Mouse (Mus musculus) lung, postnatal 0 days (tissue): ENCODE measurements around the gene Cdh13. TPM values are rescaled to one million over a fixed set of nuclear protein-coding genes. Genes with fewer than 3 reads are reported as not detected.

ENCODE experiments used
- ATAC-seq: fragments of 200-750 bp; cut with Nextera tagmentation; 2 replicates; pipeline ENCODE4 v1.8.0; 2017; ENCODE audit warnings: moderate library complexity
- DNase-seq: peaks from one replicate; pipeline ENCODE4 v3.0.0-alpha.2; 2016; ENCODE audit warnings: low spot score
- H3K27ac ChIP-seq: fragments of 300-500 bp; sonication (generic); 2 replicates; pipeline ENCODE4 v1.5.1; 2014; ENCODE audit warnings: antibody characterized with exemption, mild to moderate bottlenecking, low read length, mixed read lengths
- H3K27me3 ChIP-seq: fragments of 300-500 bp; sonication (generic); replicated peaks from 2 replicates; pipeline ENCODE4 v1.6.1; 2014; ENCODE audit warnings: low read length, mixed read lengths; ENCODE audit not compliant: insufficient read depth
- H3K36me3 ChIP-seq: fragments of 300-500 bp; sonication (generic); 2 replicates; pipeline ENCODE4 v1.6.1; 2014; ENCODE audit warnings: low read length, mixed read lengths; ENCODE audit not compliant: insufficient read depth
- H3K4me1 ChIP-seq: fragments of 300-500 bp; sonication (generic); 2 replicates; pipeline ENCODE4 v1.6.1; 2014; ENCODE audit warnings: antibody characterized with exemption, low read depth, low read length, mixed read lengths; ENCODE audit not compliant: insufficient read depth
- H3K4me2 ChIP-seq: fragments of 300-500 bp; sonication (generic); replicated peaks from 2 replicates; pipeline ENCODE4 v1.6.1; 2014; ENCODE audit warnings: low read depth, mild to moderate bottlenecking, low read length, moderate library complexity, mixed read lengths
- H3K4me3 ChIP-seq: fragments of 300-500 bp; sonication (generic); 2 replicates; pipeline ENCODE4 v1.5.1; 2014; ENCODE audit warnings: low read depth, low read length
- H3K9ac ChIP-seq: fragments of 300-500 bp; sonication (generic); replicated peaks from 2 replicates; pipeline ENCODE4 v1.6.1; 2014; ENCODE audit warnings: low read depth, mild to moderate bottlenecking
- H3K9me3 ChIP-seq: fragments of 300-500 bp; sonication (generic); 2 replicates; pipeline ENCODE4 v1.6.1; 2016; ENCODE audit warnings: low read length, mixed read lengths
- CTCF ChIP-seq: IDR thresholded peaks from 2 replicates; pipeline ENCODE4 v1.5.1; 2016; ENCODE audit warnings: antibody characterized with exemption, mild to moderate bottlenecking
- EP300 ChIP-seq: IDR thresholded peaks from 2 replicates; pipeline ENCODE4 v1.6.1; 2016; ENCODE audit warnings: antibody characterized with exemption, mild to moderate bottlenecking, control low read depth
- WGBS: fragments of 180-500 bp; shearing (Covaris S2); extraction: QIAGEN DNeasy Blood & Tissue Kit; methylation state at CpG from one replicate; pipeline ENCODE4 v1.1.7; 2014; 5-methylcytosine and 5-hydroxymethylcytosine counted together
- polyA plus RNA-seq: library from polyadenylated mRNA; unstranded; fragments of >200 nt; fragmentation: Nextera tagmentation; extraction: Ambion mirVana; gene quantifications from 2 replicates; pipeline ENCODE4 v1.2.1, GENCODE M21; 2015

Cdh13 gene
- polyA plus RNA-seq, 1 experiment from 2014 or later: 8.6 TPM

DNA sequence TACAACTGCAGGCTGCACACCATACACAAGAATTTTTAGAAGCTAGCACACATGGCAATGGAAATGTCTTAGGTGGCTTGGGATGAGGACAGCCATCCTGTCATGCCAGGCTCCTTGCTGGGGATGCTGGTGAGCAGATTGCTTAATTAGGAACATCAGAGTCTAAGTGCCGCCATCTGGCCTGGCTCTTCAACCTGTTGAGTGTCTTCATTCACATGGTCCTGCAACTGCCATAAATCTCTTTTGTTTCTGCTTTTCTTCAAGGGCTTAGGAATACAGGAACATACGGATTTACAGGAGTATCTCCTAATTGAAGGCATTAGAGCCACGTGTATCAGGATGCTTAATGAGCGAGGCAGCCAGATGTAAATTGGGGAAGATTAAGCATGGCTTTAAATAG is 233.5 kb downstream of the Cdh13 start:
- H3K4me3 ChIP-seq: no peak overlapping the region
- H3K4me2 ChIP-seq: no peak overlapping the region
- H3K4me1 ChIP-seq: no peaks in the 10 kb centered on the region
- ATAC-seq: no peak
- WGBS: 70% methylated on average over 4 of the region's 4 CpGs
- H3K9ac ChIP-seq: no peak overlapping the region
- no peak for DNase-seq
- H3K9me3 ChIP-seq: no peaks in the 10 kb centered on the region
- no peak overlapping the region for H3K27ac ChIP-seq
- no peaks in the 10 kb centered on the region for H3K36me3 ChIP-seq
- TF ChIP-seq CTCF (no peak), EP300 (no peak)
- no peaks in the 10 kb centered on the region for H3K27me3 ChIP-seq

DNA sequence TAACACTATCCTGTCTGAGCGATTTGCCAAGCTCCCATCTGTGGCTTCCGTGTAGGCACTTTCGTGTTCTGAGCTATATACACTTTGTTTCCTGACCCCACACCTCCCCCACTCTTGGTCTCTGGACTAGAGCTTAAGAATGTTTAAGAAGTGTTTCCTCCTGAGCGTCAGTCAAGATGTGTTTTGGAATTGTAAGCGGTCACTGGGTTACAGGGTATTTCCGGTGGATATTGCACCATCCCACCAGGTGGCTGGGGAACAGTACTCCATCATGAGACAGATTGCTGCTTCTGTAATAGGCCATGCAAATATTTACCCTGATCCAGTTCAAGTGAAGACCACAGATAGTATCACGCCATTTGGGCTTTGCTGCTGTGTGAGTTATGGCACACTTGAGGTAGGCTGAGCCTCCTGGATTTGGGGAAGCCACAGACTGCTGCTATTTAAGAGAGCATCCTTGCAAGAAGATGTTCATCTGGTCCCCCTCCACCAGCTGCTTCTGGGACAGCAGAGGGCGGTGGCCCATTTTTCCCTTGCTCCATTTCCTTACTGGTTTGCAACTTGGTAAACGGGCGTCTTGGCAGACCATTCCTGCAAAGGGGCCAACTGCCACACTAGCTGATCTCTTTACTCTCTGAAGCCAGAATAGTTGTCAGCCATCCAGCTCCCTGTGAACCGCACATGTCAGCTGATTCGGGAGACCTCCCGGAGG is 234.7 kb downstream of the Cdh13 start:
- WGBS: 27% methylated on average over 13 of the region's 13 CpGs
- Histone ChIP-seq H3K4me3 (no peak overlapping the region), H3K9me3 (no peaks in the 10 kb centered on the region), H3K27me3 (no peaks in the 10 kb centered on the region), H3K36me3 (no peaks in the 10 kb centered on the region), H3K4me2 (no peak overlapping the region), H3K9ac (no peak overlapping the region), H3K27ac (no peak overlapping the region), H3K4me1 (no peaks in the 10 kb centered on the region)
- peak; percentile 65 for ATAC-seq
- peak; percentile 42 for DNase-seq
- TF ChIP-seq CTCF (no peak), EP300 (peak; percentile 53)

DNA sequence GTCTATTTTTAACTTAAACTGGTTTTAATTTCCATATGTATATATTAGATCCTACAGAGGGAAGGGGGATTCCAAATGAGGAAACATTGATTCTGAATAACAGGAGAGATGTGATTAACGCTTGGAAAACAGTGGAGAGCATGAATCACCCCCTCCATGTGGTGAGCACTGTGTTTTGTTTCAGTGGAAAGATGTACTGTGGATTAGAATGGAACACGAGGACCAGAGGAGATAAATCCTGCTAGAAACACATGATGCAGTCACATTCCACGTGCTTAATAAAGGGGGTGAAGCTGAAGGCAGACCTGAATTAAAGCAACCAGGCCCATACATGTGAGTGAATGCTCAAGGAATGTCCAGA is 235.2 kb downstream of the Cdh13 start:
- no peak overlapping the region for H3K27ac ChIP-seq
- no peak overlapping the region for H3K9ac ChIP-seq
- ATAC-seq (no peak), DNase-seq (no peak)
- WGBS: 33% methylated on average over 3 of the region's 3 CpGs
- no peaks in the 10 kb centered on the region for H3K9me3 ChIP-seq
- H3K36me3 ChIP-seq: no peaks in the 10 kb centered on the region
- H3K27me3 ChIP-seq: no peaks in the 10 kb centered on the region
- no peak for TF ChIP-seq EP300
- H3K4me2 ChIP-seq: no peak overlapping the region
- no peak overlapping the region for H3K4me3 ChIP-seq
- H3K4me1 ChIP-seq: no peaks in the 10 kb centered on the region

DNA sequence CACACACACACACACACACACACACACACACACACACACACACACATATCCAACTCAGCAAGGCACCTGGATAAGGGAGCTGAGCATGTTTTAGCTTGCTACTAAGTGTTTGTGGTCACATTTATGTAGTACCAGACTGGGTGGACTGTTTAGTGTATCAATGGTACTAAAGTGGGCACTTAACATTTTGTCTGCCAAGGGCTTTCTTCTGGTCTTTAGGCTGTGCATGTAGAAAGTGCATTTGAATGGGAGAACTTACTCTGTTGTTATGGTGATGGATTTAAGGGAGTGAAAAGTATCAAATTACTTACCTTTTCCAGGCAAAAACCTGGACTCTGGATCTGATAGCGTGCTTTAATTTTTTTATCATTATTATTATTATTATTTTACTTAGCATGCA is 240.4 kb downstream of the Cdh13 start:
- 79% methylated on average over 1 of the region's 1 CpGs for WGBS
- H3K36me3 ChIP-seq: no peaks in the 10 kb centered on the region
- ATAC-seq: no peak
- H3K4me2 ChIP-seq: no peak overlapping the region
- H3K9ac ChIP-seq: no peak overlapping the region
- TF ChIP-seq CTCF (no peak), EP300 (no peak)
- DNase-seq: no peak
- H3K27ac ChIP-seq: no peak overlapping the region
- no peaks in the 10 kb centered on the region for H3K9me3 ChIP-seq
- no peaks in the 10 kb centered on the region for H3K4me1 ChIP-seq
- H3K27me3 ChIP-seq: no peaks in the 10 kb centered on the region
- H3K4me3 ChIP-seq: no peak overlapping the region

DNA sequence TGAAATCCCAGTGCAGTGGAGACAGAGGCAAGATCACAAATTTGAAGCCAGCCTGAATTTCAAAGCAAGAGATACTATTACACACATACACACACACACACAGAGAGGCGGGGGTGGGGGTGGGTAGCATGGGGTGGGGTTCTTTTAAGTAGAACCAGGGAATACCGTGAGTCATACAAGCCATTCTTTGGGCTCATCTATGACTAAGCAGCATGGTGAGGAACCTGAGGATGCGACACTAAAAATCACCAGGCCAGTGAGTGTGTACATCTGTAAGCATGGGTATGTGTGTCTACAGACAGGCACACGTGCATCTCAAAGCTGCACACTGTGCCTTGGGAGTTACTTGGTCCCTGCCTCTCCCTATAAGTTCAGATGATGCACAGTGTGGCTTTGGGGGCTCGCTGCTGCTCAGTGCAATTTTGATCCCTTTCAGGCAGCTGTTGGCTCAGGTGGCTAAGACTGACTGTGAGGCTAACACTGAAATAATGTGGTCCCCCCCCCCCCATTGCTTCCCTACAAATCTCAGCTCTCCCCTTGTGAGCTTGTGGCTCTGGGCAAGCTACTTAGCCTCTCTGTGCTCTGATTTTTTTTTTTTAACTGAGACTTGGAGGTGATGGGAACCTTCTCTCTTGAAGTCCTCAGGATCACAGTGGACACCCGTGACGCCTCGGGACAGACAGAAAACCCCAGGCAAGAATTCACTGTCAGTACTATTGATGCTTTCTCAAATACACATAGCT is 255.5 kb downstream of the Cdh13 start:
- no peaks in the 10 kb centered on the region for H3K4me1 ChIP-seq
- no peaks in the 10 kb centered on the region for H3K27me3 ChIP-seq
- no peak overlapping the region for H3K9ac ChIP-seq
- no peak for TF ChIP-seq CTCF
- no peak for TF ChIP-seq EP300
- no peaks in the 10 kb centered on the region for H3K36me3 ChIP-seq
- no peaks in the 10 kb centered on the region for H3K9me3 ChIP-seq
- 82% methylated on average over 8 of the region's 8 CpGs for WGBS
- DNase-seq (no peak), ATAC-seq (no peak)
- no peak overlapping the region for H3K4me2 ChIP-seq
- H3K4me3 ChIP-seq: no peak overlapping the region
- H3K27ac ChIP-seq: no peak overlapping the region

DNA sequence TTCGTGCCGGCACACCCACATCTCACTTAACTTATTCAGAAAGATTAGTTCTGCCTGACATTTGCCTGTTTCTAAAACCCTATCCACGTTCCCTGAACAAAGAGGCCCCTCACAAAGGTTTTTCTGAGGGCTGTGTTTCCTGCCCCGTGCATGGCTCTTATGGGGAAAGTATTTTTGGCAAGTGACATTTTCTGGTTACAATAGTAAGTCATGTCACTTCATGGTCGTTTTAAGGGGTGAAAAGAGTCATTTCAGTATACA is 256.0 kb downstream of the Cdh13 start:
- TF ChIP-seq EP300 (no peak), CTCF (no peak)
- WGBS: 43% methylated on average over 5 of the region's 5 CpGs
- no peak for ATAC-seq
- no peak overlapping the region for H3K4me3 ChIP-seq
- H3K27me3 ChIP-seq: no peaks in the 10 kb centered on the region
- H3K9ac ChIP-seq: no peak overlapping the region
- no peak overlapping the region for H3K4me2 ChIP-seq
- H3K4me1 ChIP-seq: no peaks in the 10 kb centered on the region
- no peaks in the 10 kb centered on the region for H3K9me3 ChIP-seq
- no peak overlapping the region for H3K27ac ChIP-seq
- H3K36me3 ChIP-seq: no peaks in the 10 kb centered on the region
- DNase-seq: no peak
